Mouse (Mus musculus) heart, postnatal 0 days (tissue): Measurements from ENCODE around the gene Mpst.

Experiments
- CTCF ChIP-seq: IDR thresholded peaks from 2 replicates; pipeline ENCODE4 v1.5.1; 2016; ENCODE audit warnings: antibody characterized with exemption, control low read depth, low read depth
- EP300 ChIP-seq: IDR thresholded peaks from 2 replicates; pipeline ENCODE4 v1.6.1; 2016; ENCODE audit warnings: antibody characterized with exemption, low read depth

- no peak for TF ChIP-seq CTCF
- no peak for TF ChIP-seq EP300
Measured at GRCm38 (mm10) chr15:78449694-78450418, 43.6 kb downstream of the Mpst start.
